Mouse (Mus musculus) lung, postnatal 0 days (tissue): ENCODE data around the gene Vwde. TPM values are rescaled to one million over a fixed set of nuclear protein-coding genes. Genes with fewer than 3 reads are reported as not detected.
A peak's percentile ranks its signal among the peaks of the same experiment; 100 is the strongest.

Experiments
- ATAC-seq: fragments of 200-750 bp; cut with Nextera tagmentation; 2 replicates; pipeline ENCODE4 v1.8.0; 2017; ENCODE audit warnings: moderate library complexity
- DNase-seq: peaks from one replicate; pipeline ENCODE4 v3.0.0-alpha.2; 2016; ENCODE audit warnings: low spot score
- H3K27ac ChIP-seq: fragments of 300-500 bp; sonication (generic); 2 replicates; pipeline ENCODE4 v1.5.1; 2014; ENCODE audit warnings: antibody characterized with exemption, mild to moderate bottlenecking, low read length, mixed read lengths
- H3K27me3 ChIP-seq: fragments of 300-500 bp; sonication (generic); replicated peaks from 2 replicates; pipeline ENCODE4 v1.6.1; 2014; ENCODE audit warnings: low read length, mixed read lengths; ENCODE audit not compliant: insufficient read depth
- H3K36me3 ChIP-seq: fragments of 300-500 bp; sonication (generic); 2 replicates; pipeline ENCODE4 v1.6.1; 2014; ENCODE audit warnings: low read length, mixed read lengths; ENCODE audit not compliant: insufficient read depth
- H3K4me1 ChIP-seq: fragments of 300-500 bp; sonication (generic); 2 replicates; pipeline ENCODE4 v1.6.1; 2014; ENCODE audit warnings: antibody characterized with exemption, low read depth, low read length, mixed read lengths; ENCODE audit not compliant: insufficient read depth
- H3K4me2 ChIP-seq: fragments of 300-500 bp; sonication (generic); replicated peaks from 2 replicates; pipeline ENCODE4 v1.6.1; 2014; ENCODE audit warnings: low read depth, mild to moderate bottlenecking, low read length, moderate library complexity, mixed read lengths
- H3K4me3 ChIP-seq: fragments of 300-500 bp; sonication (generic); 2 replicates; pipeline ENCODE4 v1.5.1; 2014; ENCODE audit warnings: low read depth, low read length
- H3K9ac ChIP-seq: fragments of 300-500 bp; sonication (generic); replicated peaks from 2 replicates; pipeline ENCODE4 v1.6.1; 2014; ENCODE audit warnings: low read depth, mild to moderate bottlenecking
- H3K9me3 ChIP-seq: fragments of 300-500 bp; sonication (generic); 2 replicates; pipeline ENCODE4 v1.6.1; 2016; ENCODE audit warnings: low read length, mixed read lengths
- CTCF ChIP-seq: IDR thresholded peaks from 2 replicates; pipeline ENCODE4 v1.5.1; 2016; ENCODE audit warnings: antibody characterized with exemption, mild to moderate bottlenecking
- EP300 ChIP-seq: IDR thresholded peaks from 2 replicates; pipeline ENCODE4 v1.6.1; 2016; ENCODE audit warnings: antibody characterized with exemption, mild to moderate bottlenecking, control low read depth
- WGBS: fragments of 180-500 bp; shearing (Covaris S2); extraction: QIAGEN DNeasy Blood & Tissue Kit; methylation state at CpG from one replicate; pipeline ENCODE4 v1.1.7; 2014; 5-methylcytosine and 5-hydroxymethylcytosine counted together
- polyA plus RNA-seq: library from polyadenylated mRNA; unstranded; fragments of >200 nt; fragmentation: Nextera tagmentation; extraction: Ambion mirVana; gene quantifications from 2 replicates; pipeline ENCODE4 v1.2.1, GENCODE M21; 2015

Gene Vwde
- polyA plus RNA-seq: not detected in 2 replicates

DNA sequence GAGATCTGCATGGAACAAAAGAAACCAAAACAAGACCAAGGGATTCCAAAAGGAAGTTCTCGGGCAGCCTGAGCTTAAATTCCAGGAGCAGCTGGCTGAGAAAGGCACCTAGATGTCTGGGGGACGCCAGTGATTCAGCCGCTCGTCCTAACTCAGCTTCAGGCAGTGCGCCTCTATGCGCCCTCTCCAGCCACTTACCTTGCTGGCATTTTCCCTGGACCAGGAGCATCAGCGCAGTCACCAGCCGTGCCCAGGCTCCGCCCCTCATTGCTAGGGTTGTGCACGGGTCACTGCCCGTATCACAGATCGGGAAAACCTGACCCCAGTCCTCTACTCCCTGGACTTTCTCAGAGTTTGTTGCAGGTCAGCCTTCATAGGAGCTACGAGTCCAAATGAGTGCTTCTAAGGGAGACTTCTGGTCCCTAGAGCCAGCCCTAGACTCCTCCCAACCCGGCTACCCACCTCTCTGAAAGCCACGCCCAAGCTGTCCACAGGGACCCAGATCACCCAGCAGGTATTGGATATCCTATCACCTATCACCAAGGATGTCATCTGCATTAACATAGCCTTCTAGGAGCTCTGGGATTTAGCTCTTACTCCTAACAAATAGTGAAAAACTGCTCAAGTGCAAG, at the start of gene Vwde:
Vwde (minus strand) TSS at position 370 of the 632 bp plus-strand sequence.
- no peak within 1 kb of the TSS; the same call in 1 of the 2 replicates for H3K4me3 ChIP-seq

DNA sequence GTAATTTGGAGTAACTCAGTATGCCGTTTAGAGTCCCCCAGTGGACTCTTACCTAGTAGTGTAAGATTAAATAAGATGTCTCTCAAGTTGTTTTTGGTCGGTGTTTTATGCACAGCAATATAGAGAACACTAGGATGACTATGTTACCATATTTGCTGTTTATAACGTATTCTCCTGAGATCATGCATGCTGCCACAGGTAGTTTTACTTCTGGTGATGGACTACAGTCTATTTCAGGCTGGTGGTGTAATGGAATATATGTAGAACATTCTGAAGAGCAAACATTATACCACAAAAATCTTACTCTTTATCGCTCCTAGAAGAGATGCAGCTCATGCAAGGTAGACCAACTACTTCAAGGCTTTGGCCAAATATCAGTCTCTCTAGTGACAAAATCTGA, 30.6 kb upstream of the Vwde start:
- H3K4me1 ChIP-seq: no peaks in the 10 kb centered on the region
- no peak overlapping the region for H3K27ac ChIP-seq
- H3K4me2 ChIP-seq: no peak overlapping the region
- TF ChIP-seq CTCF: no peak
- TF ChIP-seq EP300: no peak
- ATAC-seq (no peak), DNase-seq (no peak)
- H3K27me3 ChIP-seq: no peaks in the 10 kb centered on the region
- 83% methylated on average over 4 of the region's 4 CpGs for WGBS
- no peaks in the 10 kb centered on the region for H3K36me3 ChIP-seq
- H3K9ac ChIP-seq: no peak overlapping the region
- no peak overlapping the region for H3K4me3 ChIP-seq
- H3K9me3 ChIP-seq: no peaks in the 10 kb centered on the region

More for the DNA sequence above, at the start of gene Vwde:
- Histone ChIP-seq H3K4me1 (no peaks in the 10 kb centered on the region), H3K27ac (no peak within 1 kb of the TSS), H3K9me3 (no peaks in the 10 kb centered on the region), H3K9ac (no peak within 1 kb of the TSS), H3K27me3 (no peaks in the 10 kb centered on the region), H3K36me3 (no peaks in the 10 kb centered on the region), H3K4me2 (peak within 1 kb of the TSS; percentile 46)
- WGBS: 30% methylated on average over 15 of the region's 15 CpGs
- peak; percentile 8 for DNase-seq
- ATAC-seq: no peak
- no peak for TF ChIP-seq CTCF
- no peak for TF ChIP-seq EP300

DNA sequence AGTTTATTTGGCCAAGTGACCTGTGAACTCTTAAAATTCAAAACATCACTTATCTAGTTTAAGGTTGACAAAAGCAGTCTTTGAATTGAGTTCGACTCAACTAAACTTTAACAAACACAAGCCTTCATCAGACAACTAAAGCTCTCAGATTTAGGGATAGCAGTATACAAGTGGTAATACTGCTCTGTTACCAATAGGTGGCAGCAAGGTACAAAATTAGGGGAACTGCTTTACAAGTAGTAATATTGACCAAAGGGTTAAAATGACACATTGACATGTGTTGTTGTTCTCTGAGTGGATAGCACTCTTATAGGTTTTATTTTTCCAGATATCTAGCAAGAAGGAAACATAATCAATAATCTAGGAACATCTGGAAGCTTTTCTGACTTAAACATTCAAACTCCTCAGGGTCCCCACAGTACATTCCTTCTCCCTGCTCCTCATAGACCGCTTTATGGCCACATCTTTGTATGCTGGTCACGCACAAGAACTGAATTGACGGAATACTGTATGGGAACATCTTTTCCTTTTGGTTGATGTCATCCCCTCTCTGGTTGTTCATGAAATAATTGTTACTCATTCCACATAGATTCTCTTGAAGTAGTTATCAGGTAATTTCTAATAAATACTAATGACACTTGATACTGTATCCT, 23.7 kb upstream of the Vwde start:
- DNase-seq (peak; percentile 63), ATAC-seq (no peak)
- no peaks in the 10 kb centered on the region for H3K27me3 ChIP-seq
- no peak overlapping the region for H3K9ac ChIP-seq
- no peaks in the 10 kb centered on the region for H3K36me3 ChIP-seq
- TF ChIP-seq EP300: no peak
- peak; percentile 72 for TF ChIP-seq CTCF
- H3K4me2 ChIP-seq: no peak overlapping the region
- no peaks in the 10 kb centered on the region for H3K9me3 ChIP-seq
- 55% methylated on average over 4 of the region's 4 CpGs for WGBS
- H3K27ac ChIP-seq: no peak overlapping the region
- H3K4me1 ChIP-seq: no peaks in the 10 kb centered on the region
- H3K4me3 ChIP-seq: no peak overlapping the region

DNA sequence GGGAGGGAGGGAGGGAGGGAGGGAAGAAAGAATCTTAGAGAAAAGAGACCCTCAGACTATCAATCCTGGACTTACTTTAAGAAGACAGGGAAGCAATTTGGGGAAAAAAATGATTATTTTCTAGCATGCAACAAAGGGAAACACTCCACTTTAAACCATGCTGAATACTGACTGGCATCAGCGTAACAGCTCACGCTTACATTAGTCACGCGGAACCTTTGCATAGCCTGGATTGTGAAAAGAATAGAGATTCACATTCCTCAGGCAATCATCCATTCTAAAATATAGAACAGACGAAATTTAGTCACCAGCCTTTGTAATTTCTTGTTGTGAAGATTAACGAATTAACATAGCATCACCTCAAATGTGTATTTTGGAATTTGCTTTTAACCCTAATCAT, 18.6 kb downstream of the Vwde start:
- Histone ChIP-seq H3K36me3 (no peaks in the 10 kb centered on the region), H3K9ac (no peak overlapping the region), H3K4me2 (no peak overlapping the region), H3K4me3 (no peak overlapping the region), H3K27me3 (no peaks in the 10 kb centered on the region), H3K4me1 (no peaks in the 10 kb centered on the region), H3K27ac (no peak overlapping the region), H3K9me3 (no peaks in the 10 kb centered on the region)
- DNase-seq (no peak), ATAC-seq (no peak)
- TF ChIP-seq EP300 (no peak), CTCF (no peak)
- 76% methylated on average over 6 of the region's 6 CpGs for WGBS

DNA sequence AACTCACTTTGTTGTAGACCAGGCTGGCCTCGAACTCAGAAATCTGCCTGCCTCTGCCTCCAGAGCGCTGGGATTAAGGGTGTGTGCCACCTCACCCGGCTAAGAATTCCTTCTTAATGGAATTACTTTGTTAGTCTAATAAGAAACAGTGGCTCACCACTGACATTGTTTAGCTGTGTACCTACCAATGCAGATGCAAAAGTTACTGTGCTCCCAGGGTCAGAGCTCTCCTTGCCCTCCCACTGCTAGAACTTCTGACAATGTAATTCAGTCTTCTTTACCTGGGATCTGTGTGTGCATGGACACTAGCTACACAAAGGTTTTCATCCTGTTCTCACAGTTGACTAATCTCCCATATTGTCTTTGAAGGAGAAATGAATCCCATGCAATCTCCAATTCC, 27.3 kb downstream of the Vwde start:
- no peak overlapping the region for H3K27ac ChIP-seq
- H3K4me3 ChIP-seq: no peak overlapping the region
- no peak overlapping the region for H3K4me2 ChIP-seq
- no peak for ATAC-seq
- no peaks in the 10 kb centered on the region for H3K9me3 ChIP-seq
- H3K27me3 ChIP-seq: no peaks in the 10 kb centered on the region
- H3K36me3 ChIP-seq: no peaks in the 10 kb centered on the region
- 96% methylated on average over 3 of the region's 3 CpGs for WGBS
- no peak overlapping the region for H3K9ac ChIP-seq
- no peaks in the 10 kb centered on the region for H3K4me1 ChIP-seq
- no peak for DNase-seq
- TF ChIP-seq CTCF (no peak), EP300 (no peak)

DNA sequence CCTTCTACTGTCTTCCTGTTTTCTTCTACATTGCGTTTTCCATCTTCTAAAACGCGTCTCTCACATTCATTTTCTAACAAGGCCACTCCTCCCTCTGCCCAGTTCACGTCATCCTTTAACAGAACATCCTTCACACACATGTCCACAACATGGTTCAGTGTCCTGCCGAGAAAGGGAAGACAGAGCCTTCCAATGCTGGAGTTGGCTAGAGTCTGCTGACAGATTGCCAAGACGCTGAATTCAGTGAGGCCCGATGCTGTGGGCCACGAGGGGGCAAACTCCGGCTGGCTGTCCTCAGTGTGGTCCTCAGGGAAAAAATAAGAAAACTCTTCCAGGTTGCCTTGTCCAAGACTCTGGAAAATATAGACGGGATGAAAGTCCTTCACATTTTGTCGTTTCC, 37.9 kb downstream of the Vwde start:
- TF ChIP-seq EP300 (no peak), CTCF (no peak)
- DNase-seq (no peak), ATAC-seq (no peak)
- 71% methylated on average over 11 of the region's 11 CpGs for WGBS
- no peaks in the 10 kb centered on the region for H3K36me3 ChIP-seq
- no peaks in the 10 kb centered on the region for H3K9me3 ChIP-seq
- H3K9ac ChIP-seq: no peak overlapping the region
- H3K4me2 ChIP-seq: no peak overlapping the region
- H3K4me1 ChIP-seq: no peaks in the 10 kb centered on the region
- H3K27me3 ChIP-seq: no peaks in the 10 kb centered on the region
- no peak overlapping the region for H3K27ac ChIP-seq
- no peak overlapping the region for H3K4me3 ChIP-seq
